Mouse (Mus musculus) MN1 (cell line): Measurements from ENCODE around the gene Nr1h3.

Experiments used
- DNase-seq: peaks from one replicate; pipeline ENCODE4 v3.0.0-alpha.2; 2016; ENCODE audit warnings: low spot score

The Nr1h3 gene

GRCm38 (mm10) chr2:91139764-91140163 is 62.9 kb downstream of the Nr1h3 start:
- no peak for DNase-seq

GRCm38 (mm10) chr2:91139311-91139710 is 63.3 kb downstream of the Nr1h3 start:
- no peak for DNase-seq

GRCm38 (mm10) chr2:91137481-91137880 is 65.2 kb downstream of the Nr1h3 start:
- no peak for DNase-seq

- no peak for DNase-seq
These were observed 65.9 kb downstream of the Nr1h3 start for GRCm38 (mm10) chr2:91136513-91137412.
